Mouse (Mus musculus) small intestine, adult 2 months (tissue): ENCODE results near the gene Itpr3. TPM values are rescaled to one million over a fixed set of nuclear protein-coding genes. Genes with fewer than 3 reads are reported as not detected.

Source experiments
- H3K27ac ChIP-seq: fragments of 200-500 bp; 2 replicates; pipeline ENCODE4 v1.5.1; 2012; ENCODE audit warnings: low read depth, low read length, control low read depth, inconsistent platforms; ENCODE audit not compliant: insufficient read depth
- H3K27me3 ChIP-seq: fragments of 200-500 bp; 2 replicates; pipeline ENCODE4 v1.6.1; 2012; ENCODE audit warnings: mild to moderate bottlenecking, moderate library complexity, low read length, inconsistent platforms; ENCODE audit not compliant: control insufficient read depth, insufficient read depth
- H3K36me3 ChIP-seq: fragments of 200-500 bp; 2 replicates; pipeline ENCODE4 v1.6.1; 2012; ENCODE audit warnings: mild to moderate bottlenecking, low read length, control low read depth, inconsistent platforms; ENCODE audit not compliant: control insufficient read depth, insufficient read depth
- H3K4me1 ChIP-seq: fragments of 200-500 bp; 2 replicates; pipeline ENCODE4 v1.6.1; 2012; ENCODE audit warnings: low read length, inconsistent platforms, mixed read lengths; ENCODE audit not compliant: control insufficient read depth, insufficient read depth, insufficient read length
- H3K4me3 ChIP-seq: fragments of 200-500 bp; 2 replicates; pipeline ENCODE4 v1.5.1; 2012; ENCODE audit warnings: low read depth, mild to moderate bottlenecking, control low read depth, inconsistent platforms, low read length, moderate library complexity
- CTCF ChIP-seq: fragments of 200-500 bp; IDR thresholded peaks from 2 replicates; pipeline ENCODE4 v1.5.1; 2012; ENCODE audit warnings: low read depth, mild to moderate bottlenecking, control low read depth, inconsistent platforms, low read length, moderate library complexity, mixed read lengths; ENCODE audit not compliant: insufficient replicate concordance, insufficient read length; ENCODE audit errors: extremely low read depth
- POLR2A ChIP-seq: fragments of 200-500 bp; IDR thresholded peaks from 2 replicates; pipeline ENCODE4 v1.6.1; 2012; ENCODE audit warnings: low read depth, mild to moderate bottlenecking, control low read depth, inconsistent platforms, low read length, moderate library complexity
- WGBS: fragments of 180-500 bp; shearing (Covaris S2); methylation state at CpG from one replicate; pipeline ENCODE4 v1.1.7; 2018; 5-methylcytosine and 5-hydroxymethylcytosine counted together
- polyA plus RNA-seq: library from polyadenylated mRNA; depleted of rRNA; stranded (reverse); fragments of >200 nt; gene quantifications from 2 replicates; pipeline ENCODE4 v1.2.3, GENCODE M21; 2012

Gene Itpr3
- polyA plus RNA-seq, 1 experiment = 66.7 TPM

DNA sequence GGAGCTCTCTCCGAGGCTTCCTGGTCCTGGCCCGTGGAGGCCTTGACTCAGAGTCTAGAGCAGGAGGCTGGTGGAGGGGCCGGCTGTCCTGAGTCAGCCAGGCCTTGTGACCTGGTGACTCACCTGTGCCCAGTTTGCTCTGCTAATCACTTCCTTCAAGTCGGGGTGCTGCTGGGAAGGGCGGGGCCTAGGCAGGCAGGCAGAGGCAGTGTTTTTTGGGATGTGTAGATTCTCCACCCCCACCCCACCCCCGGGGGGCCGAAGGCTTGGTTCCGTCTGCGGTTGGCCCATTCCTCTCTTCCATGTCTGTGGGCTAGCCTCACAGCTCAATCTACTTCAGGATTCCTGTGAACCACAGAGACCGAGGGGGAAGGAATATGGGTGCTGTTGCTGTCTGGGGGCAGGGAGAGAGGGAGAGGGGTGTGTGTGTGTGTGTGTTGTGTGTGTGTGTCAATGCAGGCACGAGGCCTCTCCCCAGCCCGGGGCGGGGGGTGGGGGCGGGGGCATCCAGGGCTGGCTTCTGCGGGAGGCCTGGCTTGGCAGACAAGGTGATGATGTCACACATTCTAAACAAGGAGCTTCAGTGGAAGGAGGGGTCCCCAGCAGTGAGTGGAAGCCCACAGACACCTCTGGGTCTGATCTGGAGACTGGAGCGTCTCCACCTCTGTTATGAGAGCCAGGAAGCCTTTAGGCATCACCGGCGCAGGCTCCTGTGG is 18.6 kb upstream of the Itpr3 start:
- 48% methylated on average over 18 of the region's 18 CpGs for WGBS
- H3K27me3 ChIP-seq = no peaks in the 10 kb centered on the region
- H3K27ac ChIP-seq = 0 out of 2 replicates have a peak overlapping the region, but pooled peaks have one; percentile 4
- peaks cover 35% of the 10 kb centered on the region for H3K4me1 ChIP-seq
- peak; percentile 39; the same call in 1 of the 2 replicates for TF ChIP-seq POLR2A
- no peak for TF ChIP-seq CTCF
- peak overlapping the region; percentile 8; the same call in 1 of the 2 replicates for H3K4me3 ChIP-seq
- H3K36me3 ChIP-seq = no peaks in the 10 kb centered on the region

DNA sequence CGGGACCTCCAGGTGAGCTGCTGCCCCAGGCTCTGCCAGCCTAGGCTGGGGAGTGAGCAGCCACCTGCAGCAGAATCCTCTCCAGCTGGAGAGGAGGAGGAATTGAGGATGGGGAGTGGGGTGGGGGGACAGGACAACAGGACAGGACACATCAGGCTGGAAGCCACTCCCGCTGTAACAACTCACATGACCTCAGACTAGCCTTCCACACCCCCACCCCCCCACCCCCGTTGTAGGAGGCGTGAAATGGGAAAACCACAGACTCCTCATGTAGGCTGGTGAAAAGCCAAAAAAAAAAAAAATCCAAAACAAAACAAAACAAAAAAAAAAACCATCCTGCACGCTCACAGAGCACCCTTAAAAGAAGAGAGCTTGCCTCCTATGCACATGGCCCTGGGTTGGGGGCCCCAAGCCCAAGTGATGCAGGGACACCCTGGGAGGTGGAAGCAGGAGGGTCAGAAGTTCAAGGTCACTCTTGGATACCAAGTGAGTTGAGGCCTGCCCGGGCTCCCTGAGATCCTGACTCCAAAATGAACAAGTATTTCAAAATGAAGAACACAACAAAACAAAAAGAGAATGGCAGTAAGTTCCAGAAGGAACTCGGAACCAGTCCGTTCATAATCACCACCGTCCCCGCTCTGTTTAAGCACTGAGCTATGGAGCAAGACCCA is 17.5 kb upstream of the Itpr3 start:
- TF ChIP-seq POLR2A (no peak), CTCF (no peak)
- H3K27ac ChIP-seq = no peak overlapping the region
- H3K27me3 ChIP-seq = no peaks in the 10 kb centered on the region
- H3K36me3 ChIP-seq = no peaks in the 10 kb centered on the region
- no peak overlapping the region for H3K4me3 ChIP-seq
- peaks cover 36% of the 10 kb centered on the region for H3K4me1 ChIP-seq
- WGBS = 84% methylated on average over 10 of the region's 10 CpGs

DNA sequence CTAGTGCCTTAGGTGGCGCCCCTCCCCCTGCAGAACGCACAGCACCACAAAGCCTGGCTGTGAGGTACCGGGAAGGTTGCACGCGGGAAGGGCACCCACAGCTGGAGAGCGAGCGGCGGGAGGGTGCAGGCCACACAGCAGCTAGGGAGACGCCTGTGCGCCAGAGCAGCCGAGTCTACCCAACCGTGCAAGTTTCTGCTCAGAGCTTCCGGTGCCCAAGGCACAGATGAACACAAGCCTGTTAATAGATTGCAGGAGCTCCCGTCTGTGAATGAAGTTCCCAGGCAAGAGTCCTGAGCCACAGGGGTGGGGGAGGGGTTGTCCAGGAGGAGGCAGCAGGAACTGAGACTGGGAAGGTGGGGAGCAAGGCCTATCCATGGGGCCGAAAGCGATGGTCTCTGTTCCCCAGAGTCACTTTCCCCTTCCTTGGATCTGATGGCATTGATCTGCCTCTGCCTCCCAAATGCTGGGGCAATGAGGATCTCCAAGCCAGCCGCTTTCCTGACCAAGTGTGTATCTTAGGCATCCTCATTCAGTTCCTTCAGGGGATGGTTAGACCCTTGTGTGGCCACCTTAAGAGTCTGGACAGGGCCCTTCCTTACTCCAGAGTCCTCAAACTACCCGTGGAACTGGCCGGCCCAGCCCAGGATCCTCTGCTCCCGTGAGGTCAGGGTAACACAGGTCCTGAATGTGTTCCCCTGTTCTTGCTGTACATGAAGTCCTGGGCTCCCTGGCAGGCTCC is 16.6 kb upstream of the Itpr3 start:
- Histone ChIP-seq H3K27ac (no peak overlapping the region), H3K4me3 (no peak overlapping the region)
- WGBS = 65% methylated on average over 20 of the region's 20 CpGs

DNA sequence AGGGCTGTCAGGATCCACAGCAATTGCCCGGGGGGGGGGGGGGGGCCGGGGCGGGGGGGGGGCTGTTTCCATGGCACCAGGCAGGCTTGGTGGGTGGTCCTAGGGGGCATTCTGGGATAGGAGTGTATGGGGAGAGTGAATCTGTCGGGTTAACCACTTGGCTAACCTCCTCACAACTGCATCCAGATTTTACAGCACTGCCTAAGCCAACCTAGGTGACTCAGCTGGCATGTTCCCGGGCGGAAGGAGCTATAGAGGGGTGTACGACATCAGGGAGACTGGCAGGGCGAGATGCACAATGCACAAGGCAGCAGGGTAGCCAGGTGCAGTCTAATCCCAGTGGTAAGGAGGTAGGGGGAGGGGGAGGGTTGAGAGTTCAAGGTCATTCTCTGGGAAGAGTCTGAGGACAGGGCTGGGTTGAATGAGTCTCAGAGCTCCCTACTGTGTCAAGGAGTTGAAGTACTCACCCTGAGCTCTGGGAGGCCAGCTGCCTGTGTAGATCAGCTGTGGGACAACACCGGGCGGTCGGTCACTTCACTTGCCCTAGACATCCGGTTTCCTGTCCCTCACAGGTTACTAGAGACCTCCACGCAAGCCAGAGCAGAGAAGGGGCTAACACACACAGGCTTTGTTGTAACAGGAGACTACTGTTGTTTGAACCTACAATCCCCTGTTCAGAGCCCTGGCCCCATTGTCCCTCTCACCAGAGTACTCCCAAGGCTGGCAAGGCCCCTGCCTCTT is 15.9 kb upstream of the Itpr3 start:
- WGBS = 48% methylated on average over 13 of the region's 13 CpGs
- TF ChIP-seq CTCF (no peak), POLR2A (no peak)
- H3K36me3 ChIP-seq = no peaks in the 10 kb centered on the region
- H3K4me3 ChIP-seq = no peak overlapping the region
- H3K27ac ChIP-seq = no peak overlapping the region
- no peaks in the 10 kb centered on the region for H3K27me3 ChIP-seq
- peaks cover 36% of the 10 kb centered on the region for H3K4me1 ChIP-seq

More for the DNA sequence above, 16.6 kb upstream of the Itpr3 start:
- Histone ChIP-seq H3K36me3 (no peaks in the 10 kb centered on the region), H3K4me1 (peaks cover 36% of the 10 kb centered on the region), H3K27me3 (no peaks in the 10 kb centered on the region)
- no peak for TF ChIP-seq CTCF
- TF ChIP-seq POLR2A = no peak

DNA sequence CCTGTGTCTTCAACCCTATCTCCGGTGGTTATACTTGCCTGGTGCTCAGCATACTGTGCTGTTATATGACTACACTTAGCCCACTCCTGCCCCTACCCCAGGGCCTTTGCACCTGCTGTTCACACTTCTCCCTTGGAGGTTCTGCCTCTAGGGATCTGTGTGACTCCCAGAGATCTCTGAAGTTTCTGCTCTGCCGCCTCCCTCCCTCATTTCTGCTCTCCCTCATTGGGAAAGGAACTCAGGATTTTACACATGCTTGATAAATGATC is 15.4 kb upstream of the Itpr3 start:
- Histone ChIP-seq H3K4me3 (no peak overlapping the region), H3K4me1 (peaks cover 40% of the 10 kb centered on the region), H3K36me3 (no peaks in the 10 kb centered on the region), H3K27ac (no peak overlapping the region), H3K27me3 (no peaks in the 10 kb centered on the region)
- WGBS = 91% methylated on average over 2 of the region's 2 CpGs
- TF ChIP-seq CTCF = no peak
- no peak for TF ChIP-seq POLR2A

DNA sequence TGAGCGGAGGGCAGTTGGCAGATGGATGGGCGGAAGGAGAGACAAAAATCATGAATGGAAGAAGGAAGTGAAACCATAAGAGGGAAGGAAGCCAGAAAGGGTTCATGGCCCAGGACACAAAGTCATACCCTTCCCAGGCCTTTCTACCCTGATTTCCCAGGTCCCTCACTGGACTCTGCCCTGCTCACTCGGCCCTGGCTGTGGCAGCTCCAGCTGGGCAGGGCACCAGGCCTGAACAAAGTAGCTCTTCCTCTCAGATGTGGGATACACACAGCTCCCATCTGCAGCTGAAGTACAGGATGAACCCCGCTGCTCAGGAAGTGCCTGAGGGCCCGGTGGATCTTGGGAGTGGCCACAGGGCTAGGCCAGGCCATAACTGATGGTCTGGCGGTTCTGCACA is 14.3 kb upstream of the Itpr3 start:
- TF ChIP-seq CTCF (no peak), POLR2A (no peak; the same call in 1 of the 2 replicates)
- no peaks in the 10 kb centered on the region for H3K36me3 ChIP-seq
- peak overlapping the region; percentile 41 for H3K27ac ChIP-seq
- 32% methylated on average over 6 of the region's 6 CpGs for WGBS
- peaks cover 42% of the 10 kb centered on the region for H3K4me1 ChIP-seq
- H3K27me3 ChIP-seq = no peaks in the 10 kb centered on the region
- no peak overlapping the region for H3K4me3 ChIP-seq

DNA sequence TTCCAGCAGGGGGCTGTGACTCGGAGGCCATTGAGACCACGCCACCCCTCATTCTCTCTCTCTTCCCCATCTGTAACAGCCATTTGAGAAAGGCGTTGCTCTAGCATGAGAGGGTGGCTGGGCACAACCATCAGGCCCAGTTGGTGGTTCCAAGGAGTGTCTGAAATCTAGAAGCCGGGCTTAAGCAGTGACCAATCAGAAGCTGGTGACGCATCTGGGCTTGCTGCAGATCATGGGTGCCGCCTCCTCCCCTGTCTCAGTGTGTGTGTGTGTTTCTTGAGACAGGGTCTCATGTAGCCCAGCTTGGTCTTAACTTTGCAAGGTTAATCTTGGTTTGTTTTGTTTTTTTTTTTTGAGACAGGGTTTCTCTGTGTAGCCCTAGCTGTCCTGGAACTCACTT is 11.9 kb upstream of the Itpr3 start:
- no peak for TF ChIP-seq POLR2A
- no peak for TF ChIP-seq CTCF

More for the DNA sequence above, 11.9 kb upstream of the Itpr3 start:
- no peak overlapping the region for H3K4me3 ChIP-seq
- H3K27ac ChIP-seq = no peak overlapping the region
- WGBS = 97% methylated on average over 6 of the region's 6 CpGs
- peaks cover 36% of the 10 kb centered on the region for H3K4me1 ChIP-seq
- H3K36me3 ChIP-seq = no peaks in the 10 kb centered on the region
- H3K27me3 ChIP-seq = no peaks in the 10 kb centered on the region
